Mouse (Mus musculus): ENCODE measurements around the gene Gsc2. TPM values are rescaled to one million over a fixed set of nuclear protein-coding genes. Genes with fewer than 3 reads are reported as not detected.
A peak's percentile ranks its signal among the peaks of the same experiment; 100 is the strongest.

The Gsc2 gene
- total RNA-seq, 1 experiment = 1.2 TPM

DNA sequence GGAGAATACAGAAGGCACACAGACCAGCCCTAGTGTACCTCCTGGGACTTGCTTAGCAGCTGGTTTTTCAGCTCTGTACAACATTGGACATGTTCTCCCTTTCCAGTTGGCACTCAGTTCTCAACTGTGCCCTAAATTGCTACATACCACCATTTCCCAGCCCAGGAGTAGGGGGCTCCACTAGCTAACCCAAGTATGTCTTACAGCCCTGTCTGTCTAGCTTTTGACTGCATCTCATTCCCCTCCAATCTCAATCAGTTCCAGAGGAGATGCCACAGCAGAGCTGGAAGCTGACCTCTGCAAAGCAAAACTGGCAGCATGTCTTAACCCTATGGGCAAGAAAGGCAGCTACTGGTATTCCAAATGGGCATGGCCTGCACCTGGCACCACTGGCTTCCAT lies 18.8 kb downstream of the Gsc2 start:
- TF ChIP-seq CHD2 (IDR thresholded peaks at IDR 0.05; ENCODE audit: low read depth, low read length) = no peak
- TF ChIP-seq ZNF384 (IDR thresholded peaks at IDR 0.05; ENCODE audit: low read depth, low read length) = no peak
- no peak for TF ChIP-seq HCFC1 (IDR thresholded peaks at IDR 0.05; ENCODE audit: borderline replicate concordance, insufficient read depth, low read length)
- no peak for TF ChIP-seq MAFK (IDR thresholded peaks at IDR 0.05; ENCODE audit: insufficient read depth, low read depth, low read length)
- TF ChIP-seq ZC3H11A (IDR thresholded peaks at IDR 0.05; ENCODE audit: borderline replicate concordance, low read depth, low read length) = no peak
- no peak for DNase-seq (ENCODE audit: low read depth, low spot score)
- no peak overlapping the region for H3K27ac ChIP-seq (ENCODE audit: insufficient read depth, low read depth, low read length, poor library complexity, severe bottlenecking)
- in situ Hi-C loops (cut with MboI; ENCODE audit: low sequenced_read_pairs in 2 of 2, unreplicated experiment in 2 of 2) = no loop called here
- H3K9me3 ChIP-seq (ENCODE audit: control insufficient read depth, insufficient read depth, low read depth, low read length) = no peaks in the 10 kb centered on the region
- H3K36me3 ChIP-seq (ENCODE audit: control insufficient read depth, insufficient read depth, low read length, poor library complexity, severe bottlenecking) = peaks cover 2% of the 10 kb centered on the region; the same call in 1 of the 2 replicates
- no peaks in the 10 kb centered on the region for H3K4me1 ChIP-seq (ENCODE audit: control insufficient read depth in 2 of 2, insufficient read depth in 2 of 2, low read length in 2 of 2, poor library complexity in 1 of 2)
- no peak overlapping the region for H3K4me3 ChIP-seq (ENCODE audit: insufficient read depth in 1 of 2, low read depth in 1 of 2, low read length in 2 of 2, poor library complexity in 1 of 2, severe bottlenecking in 1 of 2)
- H3K9ac ChIP-seq (ENCODE audit: insufficient read depth, low read depth, low read length, poor library complexity, severe bottlenecking) = no peak overlapping the region

DNA sequence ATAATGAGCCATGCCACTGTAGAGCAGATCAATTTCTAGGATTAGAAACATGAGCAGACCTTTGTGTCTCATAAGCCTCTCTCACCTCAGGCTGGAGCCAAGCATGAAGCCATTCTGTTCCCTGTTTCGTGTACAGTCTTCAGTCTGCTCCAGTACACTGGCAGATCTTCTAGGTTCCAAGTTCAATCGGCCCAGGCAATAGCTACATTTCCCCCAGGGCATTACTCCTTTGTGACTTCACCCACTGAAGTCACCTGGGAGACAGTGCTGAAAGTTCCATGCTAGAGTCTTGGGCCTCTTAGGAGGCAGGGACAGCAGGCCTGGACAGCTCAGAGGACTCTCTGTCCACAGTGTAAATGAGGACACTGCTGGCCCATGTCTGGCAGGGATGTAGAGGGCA lies 20.9 kb downstream of the Gsc2 start, which contains the start of gene Tssk1:
TSS of gene Tssk1 (plus strand) at position 301 of the 400 bp plus-strand sequence.
- Histone ChIP-seq H3K9me3 (ENCODE audit: control insufficient read depth, insufficient read depth, low read depth, low read length) (no peaks in the 10 kb centered on the region), H3K27ac (ENCODE audit: insufficient read depth, low read depth, low read length, poor library complexity, severe bottlenecking) (no peak within 1 kb of the TSS), H3K9ac (ENCODE audit: insufficient read depth, low read depth, low read length, poor library complexity, severe bottlenecking) (no peak within 1 kb of the TSS), H3K4me1 (ENCODE audit: control insufficient read depth in 2 of 2, insufficient read depth in 2 of 2, low read length in 2 of 2, poor library complexity in 1 of 2) (peaks cover 0 to 2% of the 10 kb centered on the region in 2 experiments; a peak in 1 of 4 replicates), H3K4me3 (ENCODE audit: insufficient read depth in 1 of 2, low read depth in 1 of 2, low read length in 2 of 2, poor library complexity in 1 of 2, severe bottlenecking in 1 of 2) (no peak within 1 kb of the TSS), H3K36me3 (ENCODE audit: control insufficient read depth, insufficient read depth, low read length, poor library complexity, severe bottlenecking) (peaks cover 4% of the 10 kb centered on the region; the same call in 1 of the 2 replicates)
- DNase-seq (ENCODE audit: low read depth, low spot score) = no peak
- TF ChIP-seq MAFK (IDR thresholded peaks at IDR 0.05; ENCODE audit: insufficient read depth, low read depth, low read length) (no peak), ZC3H11A (IDR thresholded peaks at IDR 0.05; ENCODE audit: borderline replicate concordance, low read depth, low read length) (no peak), HCFC1 (IDR thresholded peaks at IDR 0.05; ENCODE audit: borderline replicate concordance, insufficient read depth, low read length) (no peak), CHD2 (IDR thresholded peaks at IDR 0.05; ENCODE audit: low read depth, low read length) (no peak), ZNF384 (IDR thresholded peaks at IDR 0.05; ENCODE audit: low read depth, low read length) (no peak)
- in situ Hi-C loops (cut with MboI; ENCODE audit: low sequenced_read_pairs in 2 of 2, unreplicated experiment in 2 of 2) = no loop called here

DNA sequence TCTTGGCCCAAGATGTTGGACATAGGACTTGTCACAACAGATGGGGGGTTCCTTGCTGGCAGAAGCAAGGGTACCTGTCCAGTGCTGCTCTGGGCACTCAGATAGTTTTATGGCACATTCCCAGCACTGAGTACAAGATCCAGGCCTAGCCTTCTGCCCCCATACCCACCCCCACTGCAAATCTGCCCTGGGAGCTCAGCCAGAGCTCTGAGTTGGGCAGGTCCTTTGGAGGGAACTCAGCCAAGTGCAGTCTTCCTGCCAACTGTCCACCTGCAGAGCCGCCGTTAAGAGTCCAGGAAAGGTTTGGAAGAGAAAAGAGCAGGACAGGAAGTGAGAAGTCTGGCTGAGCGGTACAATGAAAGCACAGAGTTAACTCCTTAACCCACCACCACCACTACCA lies 22.3 kb downstream of the Gsc2 start:
- Histone ChIP-seq H3K9ac (ENCODE audit: insufficient read depth, low read depth, low read length, poor library complexity, severe bottlenecking) (no peak overlapping the region), H3K36me3 (ENCODE audit: control insufficient read depth, insufficient read depth, low read length, poor library complexity, severe bottlenecking) (peaks cover 4% of the 10 kb centered on the region; the same call in 1 of the 2 replicates), H3K9me3 (ENCODE audit: control insufficient read depth, insufficient read depth, low read depth, low read length) (no peaks in the 10 kb centered on the region), H3K4me3 (ENCODE audit: insufficient read depth in 1 of 2, low read depth in 1 of 2, low read length in 2 of 2, poor library complexity in 1 of 2, severe bottlenecking in 1 of 2) (no peak overlapping the region), H3K4me1 (ENCODE audit: control insufficient read depth in 2 of 2, insufficient read depth in 2 of 2, low read length in 2 of 2, poor library complexity in 1 of 2) (peaks cover 0 to 2% of the 10 kb centered on the region in 2 experiments; a peak in 1 of 4 replicates), H3K27ac (ENCODE audit: insufficient read depth, low read depth, low read length, poor library complexity, severe bottlenecking) (no peak overlapping the region)
- TF ChIP-seq CHD2 (IDR thresholded peaks at IDR 0.05; ENCODE audit: low read depth, low read length) (no peak), ZC3H11A (IDR thresholded peaks at IDR 0.05; ENCODE audit: borderline replicate concordance, low read depth, low read length) (no peak), HCFC1 (IDR thresholded peaks at IDR 0.05; ENCODE audit: borderline replicate concordance, insufficient read depth, low read length) (no peak), ZNF384 (IDR thresholded peaks at IDR 0.05; ENCODE audit: low read depth, low read length) (no peak), MAFK (IDR thresholded peaks at IDR 0.05; ENCODE audit: insufficient read depth, low read depth, low read length) (no peak)
- in situ Hi-C loops (cut with MboI; ENCODE audit: low sequenced_read_pairs in 2 of 2, unreplicated experiment in 2 of 2) = no loop called here
- DNase-seq (ENCODE audit: low read depth, low spot score) = no peak

DNA sequence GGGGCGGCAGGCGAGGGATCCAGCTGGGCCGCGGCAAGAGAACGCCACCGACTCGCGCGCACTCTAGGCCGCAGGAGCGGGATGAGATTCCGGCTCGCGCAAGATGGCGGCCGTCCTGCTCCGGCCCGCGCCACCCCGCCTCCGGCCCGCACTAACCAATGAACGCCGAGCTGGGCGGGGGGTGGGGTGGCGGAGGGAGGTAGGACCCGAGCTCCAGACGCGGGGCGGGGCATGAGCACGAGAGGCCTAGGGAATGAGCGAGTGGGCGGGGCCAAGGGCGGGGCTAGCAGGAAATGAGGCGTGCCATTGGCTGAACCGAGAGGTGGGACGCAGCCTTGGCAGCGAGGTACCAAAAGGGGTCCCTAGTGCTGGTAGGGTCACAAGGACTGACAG lies 23.3 kb downstream of the Gsc2 start, which contains the start of gene Gm20518:
TSS of gene Gm20518 (minus strand) at position 105 of the 393 bp plus-strand sequence.
- peak; percentile 99 for DNase-seq (ENCODE audit: low read depth, low spot score)
- in situ Hi-C loops (cut with MboI; ENCODE audit: low sequenced_read_pairs in 2 of 2, unreplicated experiment in 2 of 2) = no loop called here
- Histone ChIP-seq H3K4me3 (ENCODE audit: insufficient read depth in 1 of 2, low read depth in 1 of 2, low read length in 2 of 2, poor library complexity in 1 of 2, severe bottlenecking in 1 of 2) (peak within 1 kb of the TSS; percentile 94 to 99), H3K27ac (ENCODE audit: insufficient read depth, low read depth, low read length, poor library complexity, severe bottlenecking) (peak within 1 kb of the TSS; percentile 71), H3K36me3 (ENCODE audit: control insufficient read depth, insufficient read depth, low read length, poor library complexity, severe bottlenecking) (peaks cover 4% of the 10 kb centered on the region; the same call in 1 of the 2 replicates), H3K9me3 (ENCODE audit: control insufficient read depth, insufficient read depth, low read depth, low read length) (no peaks in the 10 kb centered on the region), H3K9ac (ENCODE audit: insufficient read depth, low read depth, low read length, poor library complexity, severe bottlenecking) (peak within 1 kb of the TSS; percentile 96), H3K4me1 (ENCODE audit: control insufficient read depth in 2 of 2, insufficient read depth in 2 of 2, low read length in 2 of 2, poor library complexity in 1 of 2) (peaks cover 0 to 2% of the 10 kb centered on the region in 2 experiments; a peak in 1 of 4 replicates)
- no peak for TF ChIP-seq HCFC1 (IDR thresholded peaks at IDR 0.05; ENCODE audit: borderline replicate concordance, insufficient read depth, low read length)
- TF ChIP-seq ZC3H11A (IDR thresholded peaks at IDR 0.05; ENCODE audit: borderline replicate concordance, low read depth, low read length) = no peak
- no peak for TF ChIP-seq MAFK (IDR thresholded peaks at IDR 0.05; ENCODE audit: insufficient read depth, low read depth, low read length)
- no peak for TF ChIP-seq CHD2 (IDR thresholded peaks at IDR 0.05; ENCODE audit: low read depth, low read length)

Data from ES-E14 (cell line).